Mouse (Mus musculus): ENCODE results near the gene Gja8. TPM values are rescaled to one million over a fixed set of nuclear protein-coding genes. Genes with fewer than 3 reads are reported as not detected.

The Gja8 gene
- polyA plus RNA-seq (2015; fragmentation: Nextera tagmentation; extraction: Ambion mirVana) = not detected in 2 replicates

GRCm38 (mm10) chr3:96925920-96926319 is at the start of gene Gja8:
Gene Gja8 (minus strand): TSS chr3:96926020.

DNA sequence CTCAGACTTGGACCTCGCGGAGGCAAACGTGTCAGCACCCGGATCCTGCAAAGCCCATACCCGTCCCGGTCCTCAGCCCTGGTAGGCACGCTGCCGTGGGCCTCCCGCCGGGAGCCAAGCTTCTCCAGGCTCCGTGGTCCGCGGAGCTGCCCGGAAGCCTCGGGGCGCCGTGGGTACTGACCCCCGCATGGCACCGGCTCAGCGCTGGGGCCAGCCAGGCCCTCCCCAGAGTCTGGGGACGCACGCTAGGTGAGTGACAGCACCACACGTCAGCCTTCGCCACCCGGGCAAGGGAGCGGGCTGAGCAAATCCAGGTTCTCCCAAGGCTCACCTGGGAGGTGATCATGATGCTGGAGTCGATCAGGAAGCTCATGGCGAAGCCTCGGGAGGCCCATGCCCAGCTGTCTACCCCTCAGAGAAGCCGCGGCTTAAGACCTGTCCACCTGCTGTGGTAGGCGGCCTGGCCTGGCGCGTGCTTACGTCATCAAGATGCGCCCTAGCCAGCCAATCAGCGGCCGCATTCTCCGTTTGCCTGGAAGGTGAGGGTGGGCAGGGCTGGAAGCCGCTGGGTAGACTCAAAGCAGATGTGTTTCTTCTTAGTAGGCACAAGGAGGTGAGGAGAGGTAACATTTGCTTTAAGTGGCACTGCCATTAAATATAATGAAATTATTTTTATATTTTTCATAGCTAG is 20.8 kb downstream of the Gja8 start, which contains the start of gene Gpr89:
Gene Gpr89, minus strand, starts transcription at position 496 of the 691 bp plus-strand sequence.

DNA sequence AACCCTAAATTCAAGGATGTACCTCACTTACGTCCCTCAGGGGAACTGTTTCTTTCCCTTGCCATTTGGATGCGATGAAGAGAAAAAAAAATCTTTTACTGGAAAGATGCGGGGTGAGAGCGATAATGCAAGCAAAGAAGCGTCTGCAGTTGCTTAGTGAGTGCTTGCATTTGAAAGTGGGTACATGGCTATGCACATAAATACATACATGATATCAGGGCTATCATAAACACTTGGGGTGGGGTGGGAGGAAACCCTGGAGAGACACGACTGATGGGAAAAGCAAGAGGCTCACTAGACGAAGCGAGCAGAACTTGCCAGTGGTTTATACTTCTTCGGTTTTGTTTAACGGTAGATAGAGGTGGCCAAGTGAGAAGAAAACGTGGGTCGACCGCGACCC is 21.4 kb downstream of the Gja8 start, which contains the start of gene Gja5:
Gene Gja5, plus strand, starts transcription at position 301 of the 400 bp plus-strand sequence.

Other genes starting within 250 kb of the Gja8 start
- 13.2 and 18.1 TPM in 2 replicates for gene Pias3, start 229.6 kb downstream of the Gja8 start, polyA plus RNA-seq (2015; fragmentation: Nextera tagmentation; extraction: Ambion mirVana)
- 1.6 and 2.9 TPM in 2 replicates for gene Nudt17, start 217.5 kb downstream of the Gja8 start, polyA plus RNA-seq (2015; fragmentation: Nextera tagmentation; extraction: Ambion mirVana)
- 21.1 and 22.0 TPM in 2 replicates for gene Polr3c, start 198.4 kb downstream of the Gja8 start, polyA plus RNA-seq (2015; fragmentation: Nextera tagmentation; extraction: Ambion mirVana)
- gene Rnf115, start 198.4 kb downstream of the Gja8 start, polyA plus RNA-seq (2015; fragmentation: Nextera tagmentation; extraction: Ambion mirVana) = 30.7 and 36.5 TPM in 2 replicates
- not detected in 2 replicates for gene Pdzk1, start 96.7 kb downstream of the Gja8 start, polyA plus RNA-seq (2015; fragmentation: Nextera tagmentation; extraction: Ambion mirVana)
- gene Cd160, start 96.7 kb downstream of the Gja8 start, polyA plus RNA-seq (2015; fragmentation: Nextera tagmentation; extraction: Ambion mirVana) = 1.2 and 2.6 TPM in 2 replicates
- gene Gja5, start 21.3 kb downstream of the Gja8 start, polyA plus RNA-seq (2015; fragmentation: Nextera tagmentation; extraction: Ambion mirVana) = 2.9 and 3.7 TPM in 2 replicates
- 19.4 and 20.3 TPM in 2 replicates for gene Gpr89, start 20.7 kb downstream of the Gja8 start, polyA plus RNA-seq (2015; fragmentation: Nextera tagmentation; extraction: Ambion mirVana)
- 20.9 and 22.8 TPM in 2 replicates for gene Acp6, start 232.8 kb upstream of the Gja8 start, polyA plus RNA-seq (2015; fragmentation: Nextera tagmentation; extraction: Ambion mirVana)

Data from spleen, postnatal 0 days (tissue).